Mouse (Mus musculus): ENCODE results near the gene Pcif1.

- TF ChIP-seq CTCF (IDR thresholded peaks at IDR 0.05; ENCODE audit: low read depth), result no peak
- TF ChIP-seq EP300 (IDR thresholded peaks at IDR 0.05; ENCODE audit: low read depth), result no peak
Measured at GRCm38 (mm10) chr2:164912151-164912550, 33.0 kb downstream of the Pcif1 start.
